Mouse (Mus musculus): ENCODE data around the gene Pdzrn3. TPM values are rescaled to one million over a fixed set of nuclear protein-coding genes. Genes with fewer than 3 reads are reported as not detected.
A peak's percentile ranks its signal among the peaks of the same experiment; 100 is the strongest.

Gene Pdzrn3
- total and polyA plus RNA-seq, 3 experiments = 0.08 TPM; not detected in 2

- Histone ChIP-seq H3K9me3 (replicated peaks; ENCODE audit: insufficient read depth, low read length) (no peaks in the 10 kb centered on the region), H3K79me2 (ENCODE audit: control insufficient read depth, insufficient read depth, low read length, poor library complexity) (no peaks in the 10 kb centered on the region), H3K36me3 (ENCODE audit: control insufficient read depth in 1 of 2, insufficient read depth in 2 of 2, low read length in 2 of 2) (peaks cover 0 to 18% of the 10 kb centered on the region in 2 experiments; a peak in 2 of 4 replicates), H3K9ac (ENCODE audit: control insufficient read depth, low read depth, low read length, poor library complexity, severe bottlenecking) (peak overlapping the region; percentile 52), H3K27me3 (ENCODE audit: control insufficient read depth in 1 of 2, insufficient read depth in 2 of 2, low read length in 2 of 2) (no peaks in the 10 kb centered on the region), H3K4me3 (ENCODE audit: control insufficient read depth in 1 of 2, insufficient read depth in 1 of 2, low read depth in 2 of 2, low read length in 2 of 2) (peak overlapping the region; percentile 27 to 41), H3K27ac (ENCODE audit: control insufficient read depth, low read depth, low read length) (peak overlapping the region; percentile 88), H3K4me1 (ENCODE audit: control insufficient read depth in 1 of 2, insufficient read depth in 2 of 2, low read length in 2 of 2) (peaks cover 16% of the 10 kb centered on the region in 2 experiments)
- DNase-seq (ENCODE audit: low read depth, low spot score) = peak; percentile 94
- no peak for TF ChIP-seq NRF1 (IDR thresholded peaks at IDR 0.05; ENCODE audit: insufficient read depth, low read depth, low read length, poor library complexity, severe bottlenecking)
- peak; percentile 73 for TF ChIP-seq SIN3A (IDR thresholded peaks at IDR 0.05; ENCODE audit: low read length)
- no peak for TF ChIP-seq RAD21 (IDR thresholded peaks at IDR 0.05; ENCODE audit: low read depth, low read length)
- no peak for TF ChIP-seq SMC3 (IDR thresholded peaks at IDR 0.05; ENCODE audit: low read depth, low read length)
- TF ChIP-seq MYC (IDR thresholded peaks at IDR 0.05; ENCODE audit: low read depth, low read length) = peak; percentile 61; the same call in 1 of the 2 replicates
- TF ChIP-seq MAX (IDR thresholded peaks at IDR 0.05; ENCODE audit: low read length) = peak; percentile 89
- TF ChIP-seq ZKSCAN1 (IDR thresholded peaks at IDR 0.05; ENCODE audit: low read depth, low read length) = no peak
- peak; percentile 84 for TF ChIP-seq USF1 (IDR thresholded peaks at IDR 0.05; ENCODE audit: low read depth, low read length)
- peak; percentile 92 for TF ChIP-seq TAL1 (IDR thresholded peaks at IDR 0.05; ENCODE audit: low read length)
- TF ChIP-seq RCOR1 (IDR thresholded peaks at IDR 0.05; ENCODE audit: low read depth, low read length) = peak; percentile 76
- 0 out of 2 replicates have a peak, but pooled peaks have one; percentile 51 for TF ChIP-seq MAZ (IDR thresholded peaks at IDR 0.05; ENCODE audit: low read depth, low read length)
- no peak for TF ChIP-seq ZC3H11A (IDR thresholded peaks at IDR 0.05; ENCODE audit: low read depth, low read length)
- TF ChIP-seq POLR2AphosphoS2 (IDR thresholded peaks at IDR 0.05; ENCODE audit: low read length) = no peak
- peak; percentile 91 for TF ChIP-seq ETS1 (IDR thresholded peaks at IDR 0.05; ENCODE audit: low read depth, low read length)
- no peak for TF ChIP-seq UBTF (IDR thresholded peaks at IDR 0.05; ENCODE audit: borderline replicate concordance, insufficient read depth, low read depth, low read length)
- TF ChIP-seq HCFC1 (IDR thresholded peaks at IDR 0.05; ENCODE audit: low read depth, low read length) = peak; percentile 41; the same call in 1 of the 2 replicates
- TF ChIP-seq GATA1 (IDR thresholded peaks at IDR 0.05; ENCODE audit: low read depth, low read length) = peak; percentile 91
- TF ChIP-seq NELFE (IDR thresholded peaks at IDR 0.05; ENCODE audit: low read depth, low read length) = peak; percentile 48
- peak; percentile 92 for TF ChIP-seq TCF12 (IDR thresholded peaks at IDR 0.05; ENCODE audit: low read depth, low read length)
- no peak for TF ChIP-seq CHD1 (IDR thresholded peaks at IDR 0.05; ENCODE audit: low read depth, low read length)
- TF ChIP-seq POLR2A (IDR thresholded peaks at IDR 0.05; ENCODE audit: control insufficient read depth in 1 of 2, insufficient read depth in 1 of 2, low read depth in 1 of 2, low read length in 2 of 2, poor library complexity in 1 of 2) = peak in 1 of 2 experiments; percentile 45; a peak in 1 of 4 replicates
- peak; percentile 62 for TF ChIP-seq MXI1 (IDR thresholded peaks at IDR 0.05; ENCODE audit: low read depth, low read length)
- TF ChIP-seq GABPA (IDR thresholded peaks at IDR 0.05; ENCODE audit: low read depth, low read length) = no peak
- TF ChIP-seq MAFK (IDR thresholded peaks at IDR 0.05; ENCODE audit: borderline replicate concordance, low read depth, low read length) = no peak
- TF ChIP-seq EP300 (IDR thresholded peaks at IDR 0.05; ENCODE audit: low read depth in 1 of 2, low read length in 2 of 2) = peak; percentile 86 to 92
- TF ChIP-seq CHD2 (IDR thresholded peaks at IDR 0.05; ENCODE audit: low read length) = no peak; the same call in 1 of the 2 replicates
- TF ChIP-seq MYB (IDR thresholded peaks at IDR 0.05; ENCODE audit: low read depth, low read length) = peak; percentile 49; the same call in 1 of the 2 replicates
- peak; percentile 24; the same call in 1 of the 2 replicates for TF ChIP-seq BHLHE40 (IDR thresholded peaks at IDR 0.05; ENCODE audit: borderline replicate concordance, low read depth, low read length)
- TF ChIP-seq JUND (IDR thresholded peaks at IDR 0.05; ENCODE audit: low read depth, low read length) = no peak
- TF ChIP-seq TBP (IDR thresholded peaks at IDR 0.05; ENCODE audit: low read depth, low read length) = peak; percentile 54
- no peak; the same call in 1 of the 2 replicates for TF ChIP-seq ELF1 (IDR thresholded peaks at IDR 0.05; ENCODE audit: low read depth, low read length)
- no peak for TF ChIP-seq CTCF (IDR thresholded peaks at IDR 0.05 in 2 of 3, conservative IDR thresholded peaks at IDR 0.05 in 1 of 3; ENCODE audit: control insufficient read depth in 1 of 3, insufficient read depth in 1 of 3, low read depth in 2 of 3, low read length in 3 of 3, poor library complexity in 1 of 3, severe bottlenecking in 1 of 3)
- no peak for TF ChIP-seq ZNF384 (IDR thresholded peaks at IDR 0.05; ENCODE audit: low read depth, low read length)
- TF ChIP-seq E2F4 (IDR thresholded peaks at IDR 0.05; ENCODE audit: borderline replicate concordance, low read depth, low read length) = no peak
- no peak for TF ChIP-seq USF2 (IDR thresholded peaks at IDR 0.05; ENCODE audit: borderline replicate concordance in 1 of 2, insufficient read depth in 1 of 2, low read depth in 1 of 2, low read length in 2 of 2)
- no peak for TF ChIP-seq MEF2A (IDR thresholded peaks at IDR 0.05; ENCODE audit: extremely low read depth, insufficient replicate concordance, low read depth, low read length, poor library complexity, severe bottlenecking)
Measured at GRCm38 (mm10) chr6:101271378-101272135, 106.1 kb downstream of the Pdzrn3 start.
